Mouse (Mus musculus): ENCODE results near the gene Ddx47. TPM values are rescaled to one million over a fixed set of nuclear protein-coding genes. Genes with fewer than 3 reads are reported as not detected.

The Ddx47 gene
- polyA plus RNA-seq (2015; fragmentation: Nextera tagmentation; extraction: Ambion mirVana) = 101 and 104 TPM in 2 replicates

GRCm38 (mm10) chr6:135011048-135011733 lies at the start of gene Ddx47:
Gene Ddx47 (plus strand): TSS chr6:135011612.
- H3K36me3 ChIP-seq = peaks cover 28% of the 10 kb centered on the region
- H3K27me3 ChIP-seq = no peaks in the 10 kb centered on the region
- H3K4me3 ChIP-seq = peak within 1 kb of the TSS; percentile 70
- no peaks in the 10 kb centered on the region for H3K9me3 ChIP-seq
- 4% methylated on average over 19 of the region's 19 CpGs for WGBS
- peak within 1 kb of the TSS; percentile 77 for H3K9ac ChIP-seq
- ATAC-seq (ENCODE audit: insufficient number of reproducible peaks, low FRiP score, low TSS enrichment, low read depth) = peak; percentile 84
- peak within 1 kb of the TSS; percentile 69 for H3K4me2 ChIP-seq
- H3K27ac ChIP-seq = peak within 1 kb of the TSS; percentile 9; the same call in 1 of the 2 replicates
- peaks cover 8% of the 10 kb centered on the region for H3K4me1 ChIP-seq

DNA sequence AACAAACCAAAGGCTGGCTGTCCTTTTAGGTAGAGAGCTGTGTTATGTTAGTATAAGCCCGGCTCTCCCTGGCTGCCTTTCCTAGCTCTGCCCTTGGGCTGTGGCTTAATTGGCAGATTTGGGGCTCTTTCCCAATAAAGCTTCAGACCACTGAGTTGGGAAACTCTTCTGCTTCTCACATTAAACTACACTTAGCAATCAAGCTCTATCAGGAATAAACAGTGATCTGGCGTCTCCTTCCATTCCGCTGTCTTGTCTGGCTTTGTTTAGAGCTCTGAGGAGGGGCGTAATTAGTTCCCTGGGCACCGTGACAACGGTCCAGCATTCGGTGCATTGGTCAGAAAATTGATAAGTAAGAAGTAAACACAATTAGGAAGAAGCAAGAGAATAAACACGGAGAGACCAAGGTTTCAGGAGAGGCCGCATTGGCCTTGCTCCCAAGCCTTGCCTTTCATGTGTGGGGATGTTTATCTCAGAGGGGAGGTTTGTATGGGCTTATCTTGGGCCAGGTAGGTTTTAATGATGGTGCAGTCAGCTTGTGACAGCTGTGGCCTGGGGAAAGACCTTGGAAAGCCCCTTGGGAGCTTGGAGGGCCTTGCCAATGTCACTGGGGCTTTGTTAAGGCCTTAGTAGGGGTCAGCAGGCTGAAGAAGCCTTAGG lies 49.4 kb upstream of the Ddx47 start:
- H3K4me2 ChIP-seq = no peak overlapping the region
- no peaks in the 10 kb centered on the region for H3K27me3 ChIP-seq
- no peak overlapping the region for H3K9ac ChIP-seq
- H3K4me1 ChIP-seq = no peaks in the 10 kb centered on the region
- H3K36me3 ChIP-seq = no peaks in the 10 kb centered on the region
- 53% methylated on average over 9 of the region's 9 CpGs for WGBS
- no peak for ATAC-seq (ENCODE audit: insufficient number of reproducible peaks, low FRiP score, low TSS enrichment, low read depth)
- H3K9me3 ChIP-seq = no peaks in the 10 kb centered on the region
- no peak overlapping the region for H3K27ac ChIP-seq
- no peak overlapping the region for H3K4me3 ChIP-seq

DNA sequence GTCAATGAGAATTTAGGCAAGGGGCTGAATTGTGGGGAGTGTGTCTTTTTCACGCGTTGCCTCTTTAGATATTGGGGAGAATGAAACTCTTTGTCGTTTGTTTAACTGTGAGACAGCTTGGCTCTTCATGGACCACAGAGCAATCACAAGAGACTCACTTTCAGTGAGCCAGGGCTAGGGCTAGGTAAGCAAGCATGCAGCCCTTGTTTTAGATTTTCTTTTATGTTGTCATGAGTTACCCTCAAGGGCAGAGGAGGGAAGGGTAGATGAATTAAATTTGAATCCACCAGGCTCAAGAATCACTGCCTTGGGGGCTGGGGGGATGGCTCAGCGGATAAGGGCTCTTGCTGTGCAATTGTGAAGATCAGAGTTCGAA lies 48.9 kb upstream of the Ddx47 start:
- H3K9me3 ChIP-seq = no peaks in the 10 kb centered on the region
- H3K9ac ChIP-seq = no peak overlapping the region
- H3K36me3 ChIP-seq = no peaks in the 10 kb centered on the region
- WGBS = 87% methylated on average over 5 of the region's 5 CpGs
- no peak overlapping the region for H3K27ac ChIP-seq
- no peak overlapping the region for H3K4me2 ChIP-seq
- ATAC-seq (ENCODE audit: insufficient number of reproducible peaks, low FRiP score, low TSS enrichment, low read depth) = no peak
- H3K4me1 ChIP-seq = no peaks in the 10 kb centered on the region
- no peaks in the 10 kb centered on the region for H3K27me3 ChIP-seq
- H3K4me3 ChIP-seq = no peak overlapping the region

- no peak overlapping the region for H3K4me2 ChIP-seq
- no peak overlapping the region for H3K4me3 ChIP-seq
- H3K9me3 ChIP-seq = no peaks in the 10 kb centered on the region
Measured at GRCm38 (mm10) chr6:134963910-134964309, 47.5 kb upstream of the Ddx47 start.

DNA sequence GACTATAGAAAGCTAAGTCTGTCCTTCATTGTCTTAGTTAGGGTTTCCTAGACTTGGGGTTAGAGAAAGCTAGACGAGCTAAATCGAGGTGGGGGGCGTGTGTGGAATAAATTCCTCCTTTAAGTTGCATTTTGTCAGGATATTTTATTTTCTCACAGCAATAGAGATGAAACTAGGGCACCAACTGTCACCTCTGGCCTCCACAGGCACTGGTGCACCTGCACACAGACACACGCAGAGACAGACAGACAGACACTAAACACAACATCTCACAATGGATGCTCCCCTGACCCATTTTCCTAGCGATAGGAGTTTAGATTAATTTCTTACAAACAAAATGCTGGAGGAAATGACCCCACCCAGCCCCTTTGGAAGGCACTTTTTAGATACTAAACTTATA lies 44.7 kb upstream of the Ddx47 start:
- Histone ChIP-seq H3K27me3 (no peaks in the 10 kb centered on the region), H3K4me2 (no peak overlapping the region), H3K4me1 (no peaks in the 10 kb centered on the region), H3K9ac (no peak overlapping the region), H3K4me3 (no peak overlapping the region), H3K9me3 (no peaks in the 10 kb centered on the region), H3K36me3 (no peaks in the 10 kb centered on the region), H3K27ac (no peak overlapping the region)
- WGBS = 87% methylated on average over 5 of the region's 5 CpGs
- ATAC-seq (ENCODE audit: insufficient number of reproducible peaks, low FRiP score, low TSS enrichment, low read depth) = no peak

More at GRCm38 (mm10) chr6:134963910-134964309, 47.5 kb upstream of the Ddx47 start:
- ATAC-seq (ENCODE audit: insufficient number of reproducible peaks, low FRiP score, low TSS enrichment, low read depth) = no peak
- H3K36me3 ChIP-seq = no peaks in the 10 kb centered on the region
- no peak overlapping the region for H3K9ac ChIP-seq
- WGBS = 61% methylated on average over 2 of the region's 2 CpGs
- no peaks in the 10 kb centered on the region for H3K27me3 ChIP-seq
- no peaks in the 10 kb centered on the region for H3K4me1 ChIP-seq
- H3K27ac ChIP-seq = no peak overlapping the region

GRCm38 (mm10) chr6:134968326-134968725 lies 43.1 kb upstream of the Ddx47 start:
- Histone ChIP-seq H3K27ac (no peak overlapping the region), H3K36me3 (no peaks in the 10 kb centered on the region), H3K4me3 (no peak overlapping the region), H3K9me3 (no peaks in the 10 kb centered on the region), H3K4me2 (no peak overlapping the region), H3K9ac (no peak overlapping the region), H3K27me3 (no peaks in the 10 kb centered on the region), H3K4me1 (no peaks in the 10 kb centered on the region)
- ATAC-seq (ENCODE audit: insufficient number of reproducible peaks, low FRiP score, low TSS enrichment, low read depth) = no peak
- WGBS = 53% methylated on average over 1 of the region's 1 CpGs

GRCm38 (mm10) chr6:134969498-134969897 lies 41.9 kb upstream of the Ddx47 start:
- no peak overlapping the region for H3K27ac ChIP-seq
- no peak overlapping the region for H3K4me3 ChIP-seq
- no peak overlapping the region for H3K9ac ChIP-seq
- no peaks in the 10 kb centered on the region for H3K36me3 ChIP-seq
- H3K9me3 ChIP-seq = no peaks in the 10 kb centered on the region
- no peak for ATAC-seq (ENCODE audit: insufficient number of reproducible peaks, low FRiP score, low TSS enrichment, low read depth)
- no peaks in the 10 kb centered on the region for H3K4me1 ChIP-seq
- H3K27me3 ChIP-seq = no peaks in the 10 kb centered on the region
- 92% methylated on average over 2 of the region's 2 CpGs for WGBS
- H3K4me2 ChIP-seq = no peak overlapping the region

- Histone ChIP-seq H3K4me1 (no peaks in the 10 kb centered on the region), H3K27me3 (no peaks in the 10 kb centered on the region), H3K9ac (no peak overlapping the region), H3K4me2 (no peak overlapping the region), H3K36me3 (no peaks in the 10 kb centered on the region), H3K4me3 (no peak overlapping the region), H3K27ac (no peak overlapping the region), H3K9me3 (no peaks in the 10 kb centered on the region)
- no peak for ATAC-seq (ENCODE audit: insufficient number of reproducible peaks, low FRiP score, low TSS enrichment, low read depth)
- WGBS = 41% methylated on average over 4 of the region's 4 CpGs
Measured at GRCm38 (mm10) chr6:134972096-134972495, 39.3 kb upstream of the Ddx47 start.

- Histone ChIP-seq H3K27ac (no peak overlapping the region), H3K27me3 (no peaks in the 10 kb centered on the region), H3K9ac (no peak overlapping the region), H3K36me3 (no peaks in the 10 kb centered on the region), H3K4me3 (no peak overlapping the region), H3K4me1 (peaks cover 6% of the 10 kb centered on the region), H3K9me3 (no peaks in the 10 kb centered on the region), H3K4me2 (no peak overlapping the region)
- no peak for ATAC-seq (ENCODE audit: insufficient number of reproducible peaks, low FRiP score, low TSS enrichment, low read depth)
- WGBS = 32% methylated on average over 6 of the region's 6 CpGs
Measured at GRCm38 (mm10) chr6:134976628-134977027, 34.8 kb upstream of the Ddx47 start.

GRCm38 (mm10) chr6:134981231-134982062 lies 30.0 kb upstream of the Ddx47 start, which contains the start of gene Apold1:
Gene Apold1 (plus strand): TSS chr6:134981718.
- peak within 1 kb of the TSS; percentile 33; the same call in 1 of the 2 replicates for H3K27ac ChIP-seq
- no peak for ATAC-seq (ENCODE audit: insufficient number of reproducible peaks, low FRiP score, low TSS enrichment, low read depth)
- H3K4me3 ChIP-seq = peak within 1 kb of the TSS; percentile 20; the same call in 1 of the 2 replicates
- peak within 1 kb of the TSS; percentile 35 for H3K4me2 ChIP-seq
- no peak within 1 kb of the TSS for H3K9ac ChIP-seq
- H3K4me1 ChIP-seq = peaks cover 14% of the 10 kb centered on the region
- H3K9me3 ChIP-seq = no peaks in the 10 kb centered on the region
- H3K36me3 ChIP-seq = no peaks in the 10 kb centered on the region
- H3K27me3 ChIP-seq = no peaks in the 10 kb centered on the region
- WGBS = 34% methylated on average over 22 of the region's 22 CpGs

GRCm38 (mm10) chr6:134983529-134984370 lies 27.7 kb upstream of the Ddx47 start:
- Histone ChIP-seq H3K4me2 (peak overlapping the region; percentile 92), H3K36me3 (no peaks in the 10 kb centered on the region), H3K9ac (peak overlapping the region; percentile 47), H3K27ac (no peak overlapping the region), H3K9me3 (no peaks in the 10 kb centered on the region), H3K4me3 (peak overlapping the region; percentile 58), H3K27me3 (no peaks in the 10 kb centered on the region), H3K4me1 (peaks cover 14% of the 10 kb centered on the region)
- ATAC-seq (ENCODE audit: insufficient number of reproducible peaks, low FRiP score, low TSS enrichment, low read depth) = peak; percentile 75
- 4% methylated on average over 62 of the region's 62 CpGs for WGBS
